Mouse (Mus musculus): ENCODE results near the gene 6430548M08Rik. TPM values are rescaled to one million over a fixed set of nuclear protein-coding genes. Genes with fewer than 3 reads are reported as not detected.

Gene 6430548M08Rik
- polyA plus RNA-seq, 1 experiment from 2014 or later = 3.0 TPM

GRCm38 (mm10) chr8:120167136-120167535, 53.2 kb downstream of the 6430548M08Rik start:
- H3K9ac ChIP-seq (replicated peaks) = no peak overlapping the region
- H3K27me3 ChIP-seq = 0 out of 2 replicates have a peak, but pooled peaks cover 9% of the 10 kb centered on the region
- no peak for ATAC-seq (ENCODE audit: insufficient number of reproducible peaks, insufficient read depth, low FRiP score, low TSS enrichment, low read depth)
- no peak overlapping the region for H3K4me3 ChIP-seq (replicated peaks)
- H3K9me3 ChIP-seq = no peaks in the 10 kb centered on the region
- no peak overlapping the region for H3K27ac ChIP-seq
- no peaks in the 10 kb centered on the region for H3K36me3 ChIP-seq
- peaks cover 11% of the 10 kb centered on the region for H3K4me1 ChIP-seq (replicated peaks)
- WGBS = 81% methylated on average over 8 of the region's 8 CpGs
- H3K4me2 ChIP-seq = no peak overlapping the region

- no peak for ATAC-seq (ENCODE audit: insufficient number of reproducible peaks, insufficient read depth, low FRiP score, low TSS enrichment, low read depth)
- no peaks in the 10 kb centered on the region for H3K9me3 ChIP-seq
- H3K4me1 ChIP-seq (replicated peaks) = peaks cover 11% of the 10 kb centered on the region
- H3K27ac ChIP-seq = no peak overlapping the region
- 0 out of 2 replicates have a peak overlapping the region, but pooled peaks have one; percentile 6 for H3K4me2 ChIP-seq
- H3K4me3 ChIP-seq (replicated peaks) = no peak overlapping the region
- WGBS = 32% methylated on average over 5 of the region's 5 CpGs
- 0 out of 2 replicates have a peak, but pooled peaks cover 10% of the 10 kb centered on the region for H3K27me3 ChIP-seq
- H3K9ac ChIP-seq (replicated peaks) = no peak overlapping the region
- H3K36me3 ChIP-seq = no peaks in the 10 kb centered on the region
Observed at GRCm38 (mm10) chr8:120167821-120168220, 53.9 kb downstream of the 6430548M08Rik start.

- Histone ChIP-seq H3K27me3 (peaks cover 18% of the 10 kb centered on the region; the same call in 1 of the 2 replicates), H3K9ac (replicated peaks) (no peak overlapping the region), H3K4me2 (no peak overlapping the region), H3K36me3 (no peaks in the 10 kb centered on the region), H3K4me1 (replicated peaks) (peaks cover 11% of the 10 kb centered on the region), H3K9me3 (no peaks in the 10 kb centered on the region), H3K4me3 (replicated peaks) (no peak overlapping the region), H3K27ac (no peak overlapping the region)
- 60% methylated on average over 8 of the region's 8 CpGs for WGBS
- ATAC-seq (ENCODE audit: insufficient number of reproducible peaks, insufficient read depth, low FRiP score, low TSS enrichment, low read depth) = no peak
Observed at GRCm38 (mm10) chr8:120169119-120169518, 55.2 kb downstream of the 6430548M08Rik start.

- no peak for ATAC-seq (ENCODE audit: insufficient number of reproducible peaks, insufficient read depth, low FRiP score, low TSS enrichment, low read depth)
- Histone ChIP-seq H3K4me1 (replicated peaks) (peaks cover 25% of the 10 kb centered on the region), H3K27ac (no peak overlapping the region), H3K9ac (replicated peaks) (no peak overlapping the region), H3K27me3 (peaks cover 47% of the 10 kb centered on the region), H3K36me3 (no peaks in the 10 kb centered on the region), H3K9me3 (no peaks in the 10 kb centered on the region), H3K4me2 (no peak overlapping the region), H3K4me3 (replicated peaks) (no peak overlapping the region)
- 81% methylated on average over 1 of the region's 1 CpGs for WGBS
Observed at GRCm38 (mm10) chr8:120173195-120173594, 59.2 kb downstream of the 6430548M08Rik start.

GRCm38 (mm10) chr8:120174606-120175005, 60.7 kb downstream of the 6430548M08Rik start:
- Histone ChIP-seq H3K9me3 (no peaks in the 10 kb centered on the region), H3K4me1 (replicated peaks) (peaks cover 33% of the 10 kb centered on the region), H3K36me3 (no peaks in the 10 kb centered on the region), H3K4me3 (replicated peaks) (no peak overlapping the region), H3K27me3 (peaks cover 43% of the 10 kb centered on the region), H3K4me2 (no peak overlapping the region), H3K9ac (replicated peaks) (no peak overlapping the region), H3K27ac (no peak overlapping the region)
- WGBS = 41% methylated on average over 18 of the region's 18 CpGs
- no peak for ATAC-seq (ENCODE audit: insufficient number of reproducible peaks, insufficient read depth, low FRiP score, low TSS enrichment, low read depth)

- WGBS = 15% methylated on average over 4 of the region's 4 CpGs
- H3K4me1 ChIP-seq (replicated peaks) = peaks cover 42% of the 10 kb centered on the region
- peaks cover 43% of the 10 kb centered on the region for H3K27me3 ChIP-seq
- no peak overlapping the region for H3K27ac ChIP-seq
- H3K36me3 ChIP-seq = no peaks in the 10 kb centered on the region
- H3K9ac ChIP-seq (replicated peaks) = no peak overlapping the region
- H3K4me3 ChIP-seq (replicated peaks) = no peak overlapping the region
- peak overlapping the region; percentile 61; the same call in 1 of the 2 replicates for H3K4me2 ChIP-seq
- no peaks in the 10 kb centered on the region for H3K9me3 ChIP-seq
- no peak for ATAC-seq (ENCODE audit: insufficient number of reproducible peaks, insufficient read depth, low FRiP score, low TSS enrichment, low read depth)
Observed at GRCm38 (mm10) chr8:120176605-120177004, 62.7 kb downstream of the 6430548M08Rik start.

- WGBS = under 1% methylated on average over 26 of the region's 26 CpGs
- H3K36me3 ChIP-seq = no peaks in the 10 kb centered on the region
- peak within 1 kb of the TSS; percentile 61 for H3K4me2 ChIP-seq
- peaks cover 42% of the 10 kb centered on the region for H3K4me1 ChIP-seq (replicated peaks)
- peak within 1 kb of the TSS; percentile 8 for H3K9ac ChIP-seq (replicated peaks)
- peak within 1 kb of the TSS; percentile 13; the same call in 1 of the 2 replicates for H3K27ac ChIP-seq
- no peaks in the 10 kb centered on the region for H3K9me3 ChIP-seq
- peaks cover 37% of the 10 kb centered on the region for H3K27me3 ChIP-seq
- H3K4me3 ChIP-seq (replicated peaks) = peak within 1 kb of the TSS; percentile 23
- ATAC-seq (ENCODE audit: insufficient number of reproducible peaks, insufficient read depth, low FRiP score, low TSS enrichment, low read depth) = peak; percentile 32
Observed at GRCm38 (mm10) chr8:120177318-120178123, 63.6 kb downstream of the 6430548M08Rik start, which contains the start of gene Fam92b. Gene Fam92b, minus strand, starts transcription at chr8:120177466.

- Histone ChIP-seq H3K9me3 (no peaks in the 10 kb centered on the region), H3K4me1 (replicated peaks) (peaks cover 42% of the 10 kb centered on the region), H3K27me3 (peaks cover 34% of the 10 kb centered on the region), H3K27ac (no peak overlapping the region), H3K4me3 (replicated peaks) (peak overlapping the region; percentile 23; the same call in 1 of the 2 replicates), H3K9ac (replicated peaks) (no peak overlapping the region; the same call in 1 of the 2 replicates), H3K4me2 (peak overlapping the region; percentile 61), H3K36me3 (no peaks in the 10 kb centered on the region)
- WGBS = 6% methylated on average over 10 of the region's 10 CpGs
- no peak for ATAC-seq (ENCODE audit: insufficient number of reproducible peaks, insufficient read depth, low FRiP score, low TSS enrichment, low read depth)
Observed at GRCm38 (mm10) chr8:120178124-120178514, 64.2 kb downstream of the 6430548M08Rik start.

GRCm38 (mm10) chr8:120179027-120179431, 65.1 kb downstream of the 6430548M08Rik start:
- Histone ChIP-seq H3K4me2 (peak overlapping the region; percentile 47), H3K27ac (no peak overlapping the region), H3K9me3 (no peaks in the 10 kb centered on the region), H3K27me3 (peaks cover 29% of the 10 kb centered on the region), H3K9ac (replicated peaks) (no peak overlapping the region), H3K4me3 (replicated peaks) (no peak overlapping the region), H3K4me1 (replicated peaks) (peaks cover 46% of the 10 kb centered on the region), H3K36me3 (no peaks in the 10 kb centered on the region)
- under 1% methylated on average over 10 of the region's 10 CpGs for WGBS
- peak; percentile 32 for ATAC-seq (ENCODE audit: insufficient number of reproducible peaks, insufficient read depth, low FRiP score, low TSS enrichment, low read depth)

- WGBS = 41% methylated on average over 7 of the region's 7 CpGs
- Histone ChIP-seq H3K4me2 (no peak overlapping the region), H3K27me3 (peaks cover 15% of the 10 kb centered on the region; the same call in 1 of the 2 replicates), H3K4me1 (replicated peaks) (peaks cover 61% of the 10 kb centered on the region), H3K4me3 (replicated peaks) (no peak overlapping the region), H3K9me3 (no peaks in the 10 kb centered on the region), H3K27ac (no peak overlapping the region), H3K9ac (replicated peaks) (no peak overlapping the region), H3K36me3 (no peaks in the 10 kb centered on the region)
- ATAC-seq (ENCODE audit: insufficient number of reproducible peaks, insufficient read depth, low FRiP score, low TSS enrichment, low read depth) = no peak
Observed at GRCm38 (mm10) chr8:120180445-120180970, 66.6 kb downstream of the 6430548M08Rik start.

- ATAC-seq (ENCODE audit: insufficient number of reproducible peaks, insufficient read depth, low FRiP score, low TSS enrichment, low read depth) = no peak
- Histone ChIP-seq H3K4me2 (no peak overlapping the region), H3K27me3 (peaks cover 8% of the 10 kb centered on the region; the same call in 1 of the 2 replicates), H3K4me1 (replicated peaks) (peaks cover 66% of the 10 kb centered on the region), H3K36me3 (no peaks in the 10 kb centered on the region), H3K27ac (no peak overlapping the region), H3K9ac (replicated peaks) (no peak overlapping the region), H3K4me3 (replicated peaks) (no peak overlapping the region), H3K9me3 (no peaks in the 10 kb centered on the region)
- 90% methylated on average over 5 of the region's 5 CpGs for WGBS
Observed at GRCm38 (mm10) chr8:120181274-120181673, 67.3 kb downstream of the 6430548M08Rik start.

All from limb, embryonic 12.5 days (tissue).